Mouse (Mus musculus): ENCODE data around the gene Ampd2. TPM values are rescaled to one million over a fixed set of nuclear protein-coding genes. Genes with fewer than 3 reads are reported as not detected.

Ampd2 gene
- polyA plus RNA-seq, 1 experiment: 47.2 TPM

GRCm38 (mm10) chr3:108105281-108105680 lies 18.8 kb upstream of the Ampd2 start:
- Histone ChIP-seq H3K27ac (ENCODE audit: control insufficient read depth, insufficient read depth, low read depth, low read length, poor library complexity) (no peak overlapping the region), H3K4me3 (replicated peaks; ENCODE audit: control insufficient read depth, low read depth, low read length) (no peak overlapping the region), H3K4me1 (ENCODE audit: control insufficient read depth, insufficient read depth, low read length) (no peaks in the 10 kb centered on the region; the same call in 1 of the 2 replicates)
- WGBS: 68% methylated on average over 3 of the region's 3 CpGs
- no peak for TF ChIP-seq CTCF (IDR thresholded peaks at IDR 0.05; ENCODE audit: control insufficient read depth, insufficient read depth, low read length)
- no peak for TF ChIP-seq POLR2A (IDR thresholded peaks at IDR 0.05; ENCODE audit: borderline replicate concordance, control insufficient read depth, low read depth, low read length)

- peaks cover 1% of the 10 kb centered on the region; the same call in 1 of the 2 replicates for H3K4me1 ChIP-seq (ENCODE audit: control insufficient read depth, insufficient read depth, low read length)
- 86% methylated on average over 6 of the region's 6 CpGs for WGBS
- TF ChIP-seq CTCF (IDR thresholded peaks at IDR 0.05; ENCODE audit: control insufficient read depth, insufficient read depth, low read length): no peak
- TF ChIP-seq POLR2A (IDR thresholded peaks at IDR 0.05; ENCODE audit: borderline replicate concordance, control insufficient read depth, low read depth, low read length): no peak
- no peak overlapping the region for H3K4me3 ChIP-seq (replicated peaks; ENCODE audit: control insufficient read depth, low read depth, low read length)
- H3K27ac ChIP-seq (ENCODE audit: control insufficient read depth, insufficient read depth, low read depth, low read length, poor library complexity): no peak overlapping the region
Observed at GRCm38 (mm10) chr3:108102075-108102474, 15.6 kb upstream of the Ampd2 start.

GRCm38 (mm10) chr3:108101594-108101993 lies 15.1 kb upstream of the Ampd2 start:
- H3K27ac ChIP-seq (ENCODE audit: control insufficient read depth, insufficient read depth, low read depth, low read length, poor library complexity): no peak overlapping the region
- H3K4me3 ChIP-seq (replicated peaks; ENCODE audit: control insufficient read depth, low read depth, low read length): no peak overlapping the region
- TF ChIP-seq POLR2A (IDR thresholded peaks at IDR 0.05; ENCODE audit: borderline replicate concordance, control insufficient read depth, low read depth, low read length) (no peak), CTCF (IDR thresholded peaks at IDR 0.05; ENCODE audit: control insufficient read depth, insufficient read depth, low read length) (no peak)
- WGBS: 56% methylated on average over 3 of the region's 3 CpGs
- peaks cover 1% of the 10 kb centered on the region; the same call in 1 of the 2 replicates for H3K4me1 ChIP-seq (ENCODE audit: control insufficient read depth, insufficient read depth, low read length)

GRCm38 (mm10) chr3:108098316-108098715 lies 11.9 kb upstream of the Ampd2 start:
- Histone ChIP-seq H3K27ac (ENCODE audit: control insufficient read depth, insufficient read depth, low read depth, low read length, poor library complexity) (no peak overlapping the region), H3K4me1 (ENCODE audit: control insufficient read depth, insufficient read depth, low read length) (peaks cover 6% of the 10 kb centered on the region; the same call in 1 of the 2 replicates), H3K4me3 (replicated peaks; ENCODE audit: control insufficient read depth, low read depth, low read length) (no peak overlapping the region)
- 60% methylated on average over 6 of the region's 6 CpGs for WGBS
- TF ChIP-seq POLR2A (IDR thresholded peaks at IDR 0.05; ENCODE audit: borderline replicate concordance, control insufficient read depth, low read depth, low read length): no peak
- TF ChIP-seq CTCF (IDR thresholded peaks at IDR 0.05; ENCODE audit: control insufficient read depth, insufficient read depth, low read length): no peak

GRCm38 (mm10) chr3:108097656-108098055 lies 11.2 kb upstream of the Ampd2 start:
- H3K4me1 ChIP-seq (ENCODE audit: control insufficient read depth, insufficient read depth, low read length): peaks cover 8% of the 10 kb centered on the region; the same call in 1 of the 2 replicates
- TF ChIP-seq POLR2A (IDR thresholded peaks at IDR 0.05; ENCODE audit: borderline replicate concordance, control insufficient read depth, low read depth, low read length) (no peak), CTCF (IDR thresholded peaks at IDR 0.05; ENCODE audit: control insufficient read depth, insufficient read depth, low read length) (no peak)
- 82% methylated on average over 8 of the region's 8 CpGs for WGBS
- no peak overlapping the region for H3K4me3 ChIP-seq (replicated peaks; ENCODE audit: control insufficient read depth, low read depth, low read length)
- H3K27ac ChIP-seq (ENCODE audit: control insufficient read depth, insufficient read depth, low read depth, low read length, poor library complexity): no peak overlapping the region

- no peak for TF ChIP-seq CTCF (IDR thresholded peaks at IDR 0.05; ENCODE audit: control insufficient read depth, insufficient read depth, low read length)
- TF ChIP-seq POLR2A (IDR thresholded peaks at IDR 0.05; ENCODE audit: borderline replicate concordance, control insufficient read depth, low read depth, low read length): no peak
- Histone ChIP-seq H3K4me1 (ENCODE audit: control insufficient read depth, insufficient read depth, low read length) (peaks cover 8% of the 10 kb centered on the region; the same call in 1 of the 2 replicates), H3K27ac (ENCODE audit: control insufficient read depth, insufficient read depth, low read depth, low read length, poor library complexity) (peak overlapping the region; percentile 49; the same call in 1 of the 2 replicates), H3K4me3 (replicated peaks; ENCODE audit: control insufficient read depth, low read depth, low read length) (peak overlapping the region; percentile 23)
- WGBS: 38% methylated on average over 10 of the region's 10 CpGs
Observed at GRCm38 (mm10) chr3:108096726-108097125, 10.3 kb upstream of the Ampd2 start.

GRCm38 (mm10) chr3:108096226-108096625 lies 9.8 kb upstream of the Ampd2 start:
- no peak overlapping the region for H3K4me3 ChIP-seq (replicated peaks; ENCODE audit: control insufficient read depth, low read depth, low read length)
- WGBS: 10% methylated on average over 8 of the region's 8 CpGs
- no peak for TF ChIP-seq POLR2A (IDR thresholded peaks at IDR 0.05; ENCODE audit: borderline replicate concordance, control insufficient read depth, low read depth, low read length)
- TF ChIP-seq CTCF (IDR thresholded peaks at IDR 0.05; ENCODE audit: control insufficient read depth, insufficient read depth, low read length): no peak
- H3K4me1 ChIP-seq (ENCODE audit: control insufficient read depth, insufficient read depth, low read length): peaks cover 8% of the 10 kb centered on the region; the same call in 1 of the 2 replicates
- H3K27ac ChIP-seq (ENCODE audit: control insufficient read depth, insufficient read depth, low read depth, low read length, poor library complexity): no peak overlapping the region

GRCm38 (mm10) chr3:108094976-108095760 lies 8.7 kb upstream of the Ampd2 start:
- peaks cover 8% of the 10 kb centered on the region; the same call in 1 of the 2 replicates for H3K4me1 ChIP-seq (ENCODE audit: control insufficient read depth, insufficient read depth, low read length)
- no peak for TF ChIP-seq POLR2A (IDR thresholded peaks at IDR 0.05; ENCODE audit: borderline replicate concordance, control insufficient read depth, low read depth, low read length)
- TF ChIP-seq CTCF (IDR thresholded peaks at IDR 0.05; ENCODE audit: control insufficient read depth, insufficient read depth, low read length): no peak
- 76% methylated on average over 12 of the region's 12 CpGs for WGBS
- H3K27ac ChIP-seq (ENCODE audit: control insufficient read depth, insufficient read depth, low read depth, low read length, poor library complexity): no peak overlapping the region
- H3K4me3 ChIP-seq (replicated peaks; ENCODE audit: control insufficient read depth, low read depth, low read length): no peak overlapping the region
